Mouse (Mus musculus): ENCODE measurements around the gene Ift172. TPM values are rescaled to one million over a fixed set of nuclear protein-coding genes. Genes with fewer than 3 reads are reported as not detected.
"Not testable (repeated sequence)": the region's sequence is repeated elsewhere in the genome, so short reads cannot be mapped to it uniquely, and the experiment has no call there.

Gene Ift172
- polyA plus RNA-seq, 2 experiments from 2014 or later: 4.8 to 10.0 TPM

- peak; percentile 46 for ATAC-seq
These were observed 34.9 kb downstream of the Ift172 start for GRCm38 (mm10) chr5:31255971-31256370.

GRCm38 (mm10) chr5:31255381-31255780 is 35.5 kb downstream of the Ift172 start:
- no peak for ATAC-seq

GRCm38 (mm10) chr5:31254901-31255300 is 36.0 kb downstream of the Ift172 start:
- no peak for ATAC-seq

GRCm38 (mm10) chr5:31254452-31254851 is 36.5 kb downstream of the Ift172 start:
- no peak for ATAC-seq

- no peak for ATAC-seq
These were observed 37.1 kb downstream of the Ift172 start for GRCm38 (mm10) chr5:31253806-31254205.

- no peak for ATAC-seq
These were observed 37.9 kb downstream of the Ift172 start for GRCm38 (mm10) chr5:31252795-31253545.

- ATAC-seq: no peak
These were observed 38.8 kb downstream of the Ift172 start for GRCm38 (mm10) chr5:31252151-31252550.

- ATAC-seq: peak; percentile 63
These were observed 39.3 kb downstream of the Ift172 start, which contains the start of gene Krtcap3 for GRCm38 (mm10) chr5:31251541-31252101. TSS of gene Krtcap3 (plus strand) at chr5:31251691.

GRCm38 (mm10) chr5:31250716-31251115 is 40.2 kb downstream of the Ift172 start:
- ATAC-seq: no peak

GRCm38 (mm10) chr5:31242191-31242590 is 48.7 kb downstream of the Ift172 start:
- no peak for ATAC-seq

GRCm38 (mm10) chr5:31241522-31242034 is 49.3 kb downstream of the Ift172 start:
- ATAC-seq: peak; percentile 28

- peak; percentile 98 for ATAC-seq
These were observed 50.0 kb downstream of the Ift172 start, which contains the start of the genes Nrbp1 and Gm9970 for GRCm38 (mm10) chr5:31240637-31241521. TSS of gene Nrbp1 (plus strand) at chr5:31240864. TSS of gene Gm9970 (minus strand) at chr5:31241232.

- peak; percentile 43 for ATAC-seq
These were observed 64.3 kb downstream of the Ift172 start for GRCm38 (mm10) chr5:31226641-31227040.

GRCm38 (mm10) chr5:31222696-31223095 is 68.2 kb downstream of the Ift172 start:
- no peak for ATAC-seq

GRCm38 (mm10) chr5:31221304-31221945 is 69.5 kb downstream of the Ift172 start:
- ATAC-seq: no peak

GRCm38 (mm10) chr5:31220448-31221303 is 70.2 kb downstream of the Ift172 start, which contains the start of gene Ppm1g:
TSS of gene Ppm1g (minus strand) at chr5:31220687.
- ATAC-seq: peak; percentile 93

- peak; percentile 31 for ATAC-seq
These were observed 70.9 kb downstream of the Ift172 start for GRCm38 (mm10) chr5:31219911-31220447.

GRCm38 (mm10) chr5:31219474-31219873 is 71.4 kb downstream of the Ift172 start:
- no peak for ATAC-seq

- ATAC-seq: no peak
These were observed 71.8 kb downstream of the Ift172 start for GRCm38 (mm10) chr5:31219070-31219469.

- ATAC-seq: no peak
These were observed 72.6 kb downstream of the Ift172 start for GRCm38 (mm10) chr5:31218294-31218693.

- not testable (repeated sequence) for ATAC-seq
These were observed 74.4 kb downstream of the Ift172 start for GRCm38 (mm10) chr5:31216554-31216953.
